32 mouse cellular contexts compared by ENCODE assay signal in genomic region chr14:46982106-46982505, GRCm38 (mm10).
DNase-seq lines count a peak whose midpoint lies in the region; ATAC-seq lines count a peak whose summit lies in the region.
"Had no signal": no experiment of that assay in that cellular context is flagged by ENCODE, and none has a peak within 500 bp of the region (broad histone marks: within the 10 kb centered on the region; RNA-seq: fewer than 3 reads in every experiment).

No protein-coding gene starts in this region.

- H3K9ac ChIP-seq in forebrain, embryonic 15.5 days (replicated peaks) = no peak overlapping the region
- no peak overlapping the region for H3K9ac ChIP-seq in forebrain, embryonic 16.5 days (replicated peaks; ENCODE audit: low read depth, low read length)
- no peak overlapping the region for H3K9ac ChIP-seq in midbrain, embryonic 15.5 days
- H3K9ac ChIP-seq in midbrain, embryonic 11.5 days (ENCODE audit: low read length) = no peak overlapping the region
- H3K9ac ChIP-seq: embryonic facial prominence, embryonic 13.5 days; hindbrain, embryonic 15.5 days; liver, embryonic 12.5 days; liver, postnatal 0 days; neural tube, embryonic 12.5 days had no signal

- H3K36me3 ChIP-seq in forebrain, embryonic 15.5 days = no peaks in the 10 kb centered on the region
- no peaks in the 10 kb centered on the region for H3K36me3 ChIP-seq in forebrain, embryonic 16.5 days (ENCODE audit: control insufficient read depth, insufficient read depth)
- no peaks in the 10 kb centered on the region for H3K36me3 ChIP-seq in midbrain, embryonic 15.5 days (replicated peaks)
- no peaks in the 10 kb centered on the region for H3K36me3 ChIP-seq in midbrain, embryonic 11.5 days (ENCODE audit: control insufficient read depth, insufficient read depth, low read length)
- H3K36me3 ChIP-seq: embryonic facial prominence, embryonic 13.5 days; heart, embryonic 13.5 days; hindbrain, embryonic 10.5 days; hindbrain, embryonic 15.5 days; liver, embryonic 12.5 days; neural tube, embryonic 12.5 days had no signal

- peaks cover 16% of the 10 kb centered on the region for H3K4me1 ChIP-seq in forebrain, embryonic 15.5 days
- peaks cover 5% of the 10 kb centered on the region for H3K4me1 ChIP-seq in forebrain, embryonic 16.5 days (replicated peaks; ENCODE audit: control insufficient read depth, insufficient read depth, low read length)
- H3K4me1 ChIP-seq in midbrain, embryonic 15.5 days = peaks cover 3% of the 10 kb centered on the region; the same call in 1 of the 2 replicates
- H3K4me1 ChIP-seq in midbrain, embryonic 11.5 days (ENCODE audit: control insufficient read depth, insufficient read depth, low read length) = no peaks in the 10 kb centered on the region
- H3K4me1 ChIP-seq: liver, embryonic 12.5 days had no signal

- peak; percentile 41 for ATAC-seq in forebrain, embryonic 15.5 days (replicated peaks)
- ATAC-seq in forebrain, embryonic 16.5 days = no peak
- ATAC-seq in midbrain, embryonic 15.5 days (replicated peaks) = peak; percentile 57
- no peak for ATAC-seq in midbrain, embryonic 11.5 days (ENCODE audit: low FRiP score)
- ATAC-seq: activated CD4-positive, CD25-positive, alpha-beta regulatory T cell, adult 4 months; inflammation-experienced regulatory T-cells, adult 6 months; liver, embryonic 12.5 days; liver, postnatal 0 days had no signal

- no peaks in the 10 kb centered on the region for H3K9me3 ChIP-seq in forebrain, embryonic 15.5 days
- H3K9me3 ChIP-seq in forebrain, embryonic 16.5 days (ENCODE audit: control insufficient read depth, low read length) = no peaks in the 10 kb centered on the region
- H3K9me3 ChIP-seq in midbrain, embryonic 15.5 days = no peaks in the 10 kb centered on the region
- no peaks in the 10 kb centered on the region for H3K9me3 ChIP-seq in midbrain, embryonic 11.5 days (ENCODE audit: control insufficient read depth, low read length)
- H3K9me3 ChIP-seq: embryonic facial prominence, embryonic 13.5 days; heart, embryonic 13.5 days; hindbrain, embryonic 10.5 days; hindbrain, embryonic 15.5 days; liver, embryonic 12.5 days; neural tube, embryonic 12.5 days had no signal

- no peak for DNase-seq in midbrain, embryonic 11.5 days (ENCODE audit: low spot score, missing footprints)
- DNase-seq in adrenal gland, postnatal 25 days = peak; percentile 18
- no peak for DNase-seq in left cerebral cortex, adult 11 months (ENCODE audit: low spot score)
- DNase-seq in testis, postnatal 10 days (ENCODE audit: low spot score) = no peak
- DNase-seq: B cell, adult 2 months; cerebellum, adult 18-20 months; cerebellum, postnatal 10 days; gastrocnemius, postnatal 25 days; heart, postnatal 10 days; kidney, adult 11 months; kidney, postnatal 25 days; left cerebral cortex, postnatal 4 days; liver, postnatal 0 days; lung, postnatal 36 days; midbrain, embryonic 14.5 days; right cerebral cortex, adult 18-20 months; spleen, adult 18-20 months; thymus, adult 18-20 months; thymus, postnatal 25 days had no signal

- H3K27me3 ChIP-seq in forebrain, embryonic 15.5 days = no peaks in the 10 kb centered on the region
- H3K27me3 ChIP-seq in forebrain, embryonic 16.5 days (replicated peaks; ENCODE audit: control insufficient read depth, insufficient read depth, low read length) = no peaks in the 10 kb centered on the region
- H3K27me3 ChIP-seq in midbrain, embryonic 15.5 days (replicated peaks) = no peaks in the 10 kb centered on the region
- no peaks in the 10 kb centered on the region for H3K27me3 ChIP-seq in midbrain, embryonic 11.5 days (ENCODE audit: control insufficient read depth, insufficient read depth, low read length)
- H3K27me3 ChIP-seq: embryonic facial prominence, embryonic 13.5 days; heart, embryonic 13.5 days; hindbrain, embryonic 15.5 days; liver, embryonic 12.5 days; neural tube, embryonic 12.5 days had no signal

- no peak overlapping the region for H3K4me2 ChIP-seq in forebrain, embryonic 15.5 days (replicated peaks)
- H3K4me2 ChIP-seq in forebrain, embryonic 16.5 days (ENCODE audit: low read length) = no peak overlapping the region
- H3K4me2 ChIP-seq in midbrain, embryonic 15.5 days = no peak overlapping the region
- H3K4me2 ChIP-seq in midbrain, embryonic 11.5 days = no peak overlapping the region
- H3K4me2 ChIP-seq: embryonic facial prominence, embryonic 13.5 days; heart, embryonic 13.5 days; hindbrain, embryonic 15.5 days; liver, embryonic 12.5 days; neural tube, embryonic 12.5 days had no signal

- 55% methylated on average over 6 of the region's 6 CpGs for WGBS in forebrain, embryonic 15.5 days
- WGBS in forebrain, embryonic 16.5 days = 54% methylated on average over 6 of the region's 6 CpGs
- 49% methylated on average over 6 of the region's 6 CpGs for WGBS in midbrain, embryonic 15.5 days
- 77% methylated on average over 6 of the region's 6 CpGs for WGBS in midbrain, embryonic 11.5 days

- no peak overlapping the region for H3K4me3 ChIP-seq in forebrain, embryonic 15.5 days
- no peak overlapping the region for H3K4me3 ChIP-seq in forebrain, embryonic 16.5 days (replicated peaks; ENCODE audit: low read length)
- H3K4me3 ChIP-seq in midbrain, embryonic 15.5 days = no peak overlapping the region
- H3K4me3 ChIP-seq in midbrain, embryonic 11.5 days (ENCODE audit: low read depth, low read length) = no peak overlapping the region
- H3K4me3 ChIP-seq: embryonic facial prominence, embryonic 13.5 days; heart, embryonic 13.5 days; hindbrain, embryonic 10.5 days; hindbrain, embryonic 15.5 days; layer of hippocampus, adult 2 months; liver, embryonic 12.5 days; myocyte; neural tube, embryonic 12.5 days had no signal

- no peak overlapping the region for H3K27ac ChIP-seq in forebrain, embryonic 15.5 days (replicated peaks)
- no peak overlapping the region for H3K27ac ChIP-seq in forebrain, embryonic 16.5 days (ENCODE audit: low read length)
- no peak overlapping the region for H3K27ac ChIP-seq in midbrain, embryonic 15.5 days
- H3K27ac ChIP-seq in midbrain, embryonic 11.5 days (ENCODE audit: low read depth, low read length) = no peak overlapping the region
- H3K27ac ChIP-seq: embryonic facial prominence, embryonic 13.5 days; heart, embryonic 13.5 days; hindbrain, embryonic 10.5 days; hindbrain, embryonic 15.5 days; layer of hippocampus, adult 2 months; liver, embryonic 12.5 days; neural tube, embryonic 12.5 days had no signal

Comparison
In these comparisons a context has a peak if more than half of its experiments do, and no peak if none do; other contexts are left out.
1. ATAC-seq: peak in forebrain, embryonic 15.5 days (single experiment) and midbrain, embryonic 15.5 days (single experiment); none in forebrain, embryonic 16.5 days (single experiment) and midbrain, embryonic 11.5 days (single experiment).